Mouse (Mus musculus): ENCODE measurements around the gene Mtch1.

GRCm38 (mm10) chr17:29396056-29396799 lies 48.5 kb upstream of the Mtch1 start:
- no peak for TF ChIP-seq POLR2A (IDR thresholded peaks at IDR 0.05; ENCODE audit: control insufficient read depth in 1 of 2, insufficient read depth in 1 of 2, low read depth in 1 of 2, low read length in 2 of 2, poor library complexity in 1 of 2)
- TF ChIP-seq JUND (IDR thresholded peaks at IDR 0.05; ENCODE audit: low read depth, low read length), result no peak
- TF ChIP-seq ELF1 (IDR thresholded peaks at IDR 0.05; ENCODE audit: low read depth, low read length), result no peak
- TF ChIP-seq GABPA (IDR thresholded peaks at IDR 0.05; ENCODE audit: low read depth, low read length), result no peak
- TF ChIP-seq CTCF (IDR thresholded peaks at IDR 0.05 in 2 of 3, conservative IDR thresholded peaks at IDR 0.05 in 1 of 3; ENCODE audit: control insufficient read depth in 1 of 3, insufficient read depth in 1 of 3, low read depth in 2 of 3, low read length in 3 of 3, poor library complexity in 1 of 3, severe bottlenecking in 1 of 3), result no peak
- no peak for TF ChIP-seq ZNF384 (IDR thresholded peaks at IDR 0.05; ENCODE audit: low read depth, low read length)
- TF ChIP-seq ETS1 (IDR thresholded peaks at IDR 0.05; ENCODE audit: low read depth, low read length), result peak; percentile 27; the same call in 1 of the 2 replicates
- TF ChIP-seq GATA1 (IDR thresholded peaks at IDR 0.05; ENCODE audit: low read depth, low read length), result no peak
- no peak for TF ChIP-seq EP300 (IDR thresholded peaks at IDR 0.05; ENCODE audit: low read depth in 1 of 2, low read length in 2 of 2)
- no peak for TF ChIP-seq SIN3A (IDR thresholded peaks at IDR 0.05; ENCODE audit: low read length)
- no peak for TF ChIP-seq ZKSCAN1 (IDR thresholded peaks at IDR 0.05; ENCODE audit: low read depth, low read length)
- no peak for TF ChIP-seq NRF1 (IDR thresholded peaks at IDR 0.05; ENCODE audit: insufficient read depth, low read depth, low read length, poor library complexity, severe bottlenecking)
- no peak; the same call in 1 of the 2 replicates for TF ChIP-seq MXI1 (IDR thresholded peaks at IDR 0.05; ENCODE audit: low read depth, low read length)
